Mouse (Mus musculus): ENCODE results near the gene Taf5.
A peak's percentile ranks its signal among the peaks of the same experiment; 100 is the strongest.

Gene Taf5

GRCm38 (mm10) chr19:47067096-47067882 lies at the start of gene Taf5:
Gene Taf5, plus strand, starts transcription at chr19:47067746.
- peak; percentile 94 for DNase-seq (ENCODE audit: low spot score)

GRCm38 (mm10) chr19:47017831-47018230 lies 49.7 kb upstream of the Taf5 start:
- DNase-seq (ENCODE audit: low spot score) = no peak

GRCm38 (mm10) chr19:47018330-47018729 lies 49.2 kb upstream of the Taf5 start:
- no peak for DNase-seq (ENCODE audit: low spot score)

- DNase-seq (ENCODE audit: low spot score) = no peak
These were observed 48.2 kb upstream of the Taf5 start for GRCm38 (mm10) chr19:47019326-47019725.

GRCm38 (mm10) chr19:47022709-47023108 lies 44.8 kb upstream of the Taf5 start:
- DNase-seq (ENCODE audit: low spot score) = no peak

- DNase-seq (ENCODE audit: low spot score) = no peak
These were observed 44.0 kb upstream of the Taf5 start for GRCm38 (mm10) chr19:47023546-47023945.

GRCm38 (mm10) chr19:47024954-47025353 lies 42.6 kb upstream of the Taf5 start:
- no peak for DNase-seq (ENCODE audit: low spot score)

- no peak for DNase-seq (ENCODE audit: low spot score)
These were observed 41.0 kb upstream of the Taf5 start for GRCm38 (mm10) chr19:47026513-47026912.

- DNase-seq (ENCODE audit: low spot score) = no peak
These were observed 37.8 kb upstream of the Taf5 start for GRCm38 (mm10) chr19:47029796-47030195.

- no peak for DNase-seq (ENCODE audit: low spot score)
These were observed 35.8 kb upstream of the Taf5 start for GRCm38 (mm10) chr19:47031770-47032169.

GRCm38 (mm10) chr19:47034916-47035315 lies 32.6 kb upstream of the Taf5 start:
- DNase-seq (ENCODE audit: low spot score) = no peak

- DNase-seq (ENCODE audit: low spot score) = no peak
These were observed 30.9 kb upstream of the Taf5 start for GRCm38 (mm10) chr19:47036596-47036995.

GRCm38 (mm10) chr19:47040720-47041473 lies 26.6 kb upstream of the Taf5 start:
- no peak for DNase-seq (ENCODE audit: low spot score)

- no peak for DNase-seq (ENCODE audit: low spot score)
These were observed 23.9 kb upstream of the Taf5 start for GRCm38 (mm10) chr19:47043608-47044007.

- no peak for DNase-seq (ENCODE audit: low spot score)
These were observed 21.2 kb upstream of the Taf5 start for GRCm38 (mm10) chr19:47046343-47046742.

- DNase-seq (ENCODE audit: low spot score) = no peak
These were observed 20.2 kb upstream of the Taf5 start for GRCm38 (mm10) chr19:47047236-47047833.

- no peak for DNase-seq (ENCODE audit: low spot score)
These were observed 18.5 kb upstream of the Taf5 start for GRCm38 (mm10) chr19:47049061-47049460.

GRCm38 (mm10) chr19:47049840-47050239 lies 17.7 kb upstream of the Taf5 start:
- no peak for DNase-seq (ENCODE audit: low spot score)

GRCm38 (mm10) chr19:47050271-47051032 lies 17.1 kb upstream of the Taf5 start, which contains the start of gene Pcgf6:
Gene Pcgf6, minus strand, starts transcription at chr19:47050906.
- peak; percentile 52 for DNase-seq (ENCODE audit: low spot score)

- no peak for DNase-seq (ENCODE audit: low spot score)
These were observed 14.6 kb upstream of the Taf5 start for GRCm38 (mm10) chr19:47052927-47053326.

- no peak for DNase-seq (ENCODE audit: low spot score)
These were observed 14.1 kb upstream of the Taf5 start for GRCm38 (mm10) chr19:47053471-47053870.

- no peak for DNase-seq (ENCODE audit: low spot score)
These were observed 9.9 kb upstream of the Taf5 start for GRCm38 (mm10) chr19:47057684-47058083.
